Mouse (Mus musculus) spleen, adult 2 months (tissue): Measurements from ENCODE around the gene Relch. TPM values are rescaled to one million over a fixed set of nuclear protein-coding genes. Genes with fewer than 3 reads are reported as not detected.
A peak's percentile ranks its signal among the peaks of the same experiment; 100 is the strongest.

Experiments
- DNase-seq, 2 experiments: peaks; one replicate each; pipeline versions ENCODE4 v3.0.0 to v3.0.0-alpha.2; 2012 to 2021; ENCODE audit warnings: low spot score in 2 of 2, low read depth in 1 of 2
- H3K27ac ChIP-seq: fragments of 200-500 bp; 2 replicates; pipeline ENCODE4 v1.5.1; 2012; ENCODE audit warnings: low read length, inconsistent platforms; ENCODE audit not compliant: insufficient read depth
- H3K27me3 ChIP-seq: fragments of 200-500 bp; 2 replicates; pipeline ENCODE4 v1.6.1; 2012; ENCODE audit warnings: mild to moderate bottlenecking, moderate library complexity, low read length, inconsistent platforms; ENCODE audit not compliant: control insufficient read depth, insufficient read depth
- H3K36me3 ChIP-seq: fragments of 200-500 bp; 2 replicates; pipeline ENCODE4 v1.6.1; 2012; ENCODE audit warnings: mild to moderate bottlenecking, low read length, inconsistent platforms; ENCODE audit not compliant: control insufficient read depth, insufficient read depth
- H3K4me1 ChIP-seq: fragments of 200-500 bp; 2 replicates; pipeline ENCODE4 v1.6.1; 2011; ENCODE audit warnings: inconsistent platforms; ENCODE audit not compliant: control insufficient read depth, insufficient read depth, insufficient read length
- H3K4me3 ChIP-seq: fragments of 200-500 bp; 2 replicates; pipeline ENCODE4 v1.5.1; 2011; ENCODE audit warnings: mild to moderate bottlenecking, inconsistent platforms; ENCODE audit not compliant: insufficient read depth, insufficient read length; ENCODE audit errors: extremely low read depth
- CTCF ChIP-seq: fragments of 200-500 bp; IDR thresholded peaks from 2 replicates; pipeline ENCODE4 v1.5.1; 2011; ENCODE audit warnings: mild to moderate bottlenecking, inconsistent platforms; ENCODE audit not compliant: insufficient read depth, insufficient read length, insufficient replicate concordance; ENCODE audit errors: extremely low read depth
- POLR2A ChIP-seq: fragments of 200-500 bp; IDR thresholded peaks from 2 replicates; pipeline ENCODE4 v1.6.1; 2011; ENCODE audit warnings: low read depth, low read length, inconsistent platforms
- WGBS: fragments of 180-500 bp; shearing (Covaris S2); methylation state at CpG from one replicate; pipeline ENCODE4 v1.1.7; 2018; 5-methylcytosine and 5-hydroxymethylcytosine counted together
- polyA plus RNA-seq: library from polyadenylated mRNA; depleted of rRNA; stranded (reverse); fragments of >200 nt; gene quantifications from 2 replicates; pipeline ENCODE4 v1.2.3, GENCODE M21; 2012

Gene Relch
- polyA plus RNA-seq, 1 experiment, result 21.1 TPM

- peaks cover 7% of the 10 kb centered on the region for H3K4me1 ChIP-seq
- H3K36me3 ChIP-seq, result no peaks in the 10 kb centered on the region
- no peak overlapping the region for H3K27ac ChIP-seq
- DNase-seq, result no peak
- TF ChIP-seq POLR2A, result no peak
- TF ChIP-seq CTCF, result no peak
- 25% methylated on average over 12 of the region's 12 CpGs for WGBS
- H3K27me3 ChIP-seq, result peaks cover 3% of the 10 kb centered on the region
- H3K4me3 ChIP-seq, result peak overlapping the region; percentile 34
Observed at GRCm38 (mm10) chr1:105780079-105780456, 116.4 kb downstream of the Relch start.

GRCm38 (mm10) chr1:105780457-105781364, 117.0 kb downstream of the Relch start, which contains the start of gene Tnfrsf11a:
Gene Tnfrsf11a, plus strand, starts transcription at chr1:105780718.
- Histone ChIP-seq H3K4me1 (peaks cover 7% of the 10 kb centered on the region), H3K4me3 (peak within 1 kb of the TSS; percentile 55), H3K27ac (no peak within 1 kb of the TSS), H3K27me3 (peaks cover 3% of the 10 kb centered on the region), H3K36me3 (no peaks in the 10 kb centered on the region)
- TF ChIP-seq CTCF (no peak; the same call in 1 of the 2 replicates), POLR2A (no peak)
- peak in 1 of 2 experiments; percentile 23 for DNase-seq
- WGBS, result 4% methylated on average over 77 of the region's 77 CpGs

- Histone ChIP-seq H3K27ac (no peak overlapping the region), H3K36me3 (no peaks in the 10 kb centered on the region), H3K4me3 (peak overlapping the region; percentile 55; the same call in 1 of the 2 replicates), H3K27me3 (peaks cover 3% of the 10 kb centered on the region), H3K4me1 (peaks cover 7% of the 10 kb centered on the region)
- no peak for DNase-seq
- TF ChIP-seq CTCF, result no peak
- WGBS, result 36% methylated on average over 12 of the region's 12 CpGs
Observed at GRCm38 (mm10) chr1:105781391-105782146, 117.9 kb downstream of the Relch start.

- TF ChIP-seq POLR2A (no peak), CTCF (no peak)
- Histone ChIP-seq H3K4me3 (no peak overlapping the region), H3K27ac (no peak overlapping the region), H3K4me1 (peaks cover 7% of the 10 kb centered on the region), H3K27me3 (peaks cover 3% of the 10 kb centered on the region), H3K36me3 (no peaks in the 10 kb centered on the region)
- WGBS, result 71% methylated on average over 5 of the region's 5 CpGs
- DNase-seq, result no peak
Observed at GRCm38 (mm10) chr1:105784257-105785016, 120.8 kb downstream of the Relch start.

- no peak overlapping the region for H3K4me3 ChIP-seq
- peaks cover 3% of the 10 kb centered on the region for H3K27me3 ChIP-seq
- no peak for TF ChIP-seq CTCF
- no peak for TF ChIP-seq POLR2A
- peaks cover 7% of the 10 kb centered on the region for H3K4me1 ChIP-seq
- H3K27ac ChIP-seq, result no peak overlapping the region
- DNase-seq, result no peak
- 37% methylated on average over 4 of the region's 4 CpGs for WGBS
- no peaks in the 10 kb centered on the region for H3K36me3 ChIP-seq
Observed at GRCm38 (mm10) chr1:105785146-105785545, 121.5 kb downstream of the Relch start.

- H3K36me3 ChIP-seq, result no peaks in the 10 kb centered on the region
- DNase-seq, result no peak
- 45% methylated on average over 6 of the region's 6 CpGs for WGBS
- TF ChIP-seq POLR2A (no peak), CTCF (no peak)
- H3K4me1 ChIP-seq, result no peaks in the 10 kb centered on the region
- H3K4me3 ChIP-seq, result no peak overlapping the region
- peaks cover 1% of the 10 kb centered on the region for H3K27me3 ChIP-seq
- H3K27ac ChIP-seq, result no peak overlapping the region
Observed at GRCm38 (mm10) chr1:105786731-105787357, 123.2 kb downstream of the Relch start.
